Mouse (Mus musculus) cerebellum, adult 2 months (tissue): ENCODE measurements at regions not wholly inside any gene's neighbourhood (a gene's known extent, or its start where the extent isn't known, plus 50 kb on each side); places are given as distances from the start of the nearest gene placed in this dataset.

Experiments
- DNase-seq, 2 experiments: peaks; one replicate each; pipeline ENCODE4 v3.0.0; 2021
- H3K27ac ChIP-seq: fragments of 200-500 bp; 2 replicates; pipeline ENCODE4 v1.5.1; 2012; ENCODE audit warnings: low read length, control low read depth, inconsistent platforms; ENCODE audit not compliant: insufficient read depth
- H3K27me3 ChIP-seq: fragments of 200-500 bp; 2 replicates; pipeline ENCODE4 v1.6.1; 2012; ENCODE audit warnings: inconsistent platforms, mild to moderate bottlenecking, low read length, moderate library complexity; ENCODE audit not compliant: control insufficient read depth, insufficient read depth
- H3K4me1 ChIP-seq: fragments of 200-500 bp; 2 replicates; pipeline ENCODE4 v1.6.1; 2011; ENCODE audit warnings: low read length; ENCODE audit not compliant: control insufficient read depth, insufficient read depth
- H3K4me3 ChIP-seq: fragments of 200-500 bp; replicated peaks from 2 replicates; pipeline ENCODE3; 2011; ENCODE audit warnings: mild to moderate bottlenecking, low read depth, low read length, control low read depth; ENCODE audit not compliant: insufficient read depth
- CTCF ChIP-seq: fragments of 200-500 bp; IDR thresholded peaks from 2 replicates; pipeline ENCODE4 v1.5.1; 2011; ENCODE audit warnings: low read depth, mild to moderate bottlenecking, control low read depth, low read length, moderate library complexity, borderline replicate concordance; ENCODE audit not compliant: insufficient read depth
- POLR2A ChIP-seq: fragments of 200-500 bp; IDR thresholded peaks from 2 replicates; pipeline ENCODE4 v1.6.1; 2011; ENCODE audit warnings: low read length, control low read depth, borderline replicate concordance; ENCODE audit not compliant: insufficient read depth
- WGBS: fragments of 180-500 bp; shearing (Covaris S2); methylation state at CpG from one replicate; pipeline ENCODE4 v1.1.7; 2018; 5-methylcytosine and 5-hydroxymethylcytosine counted together

GRCm38 (mm10) chr6:94413987-94414360 is 86.2 kb upstream of the Slc25a26 start:
- no peak overlapping the region for H3K4me3 ChIP-seq
- peak overlapping the region; percentile 15; the same call in 1 of the 2 replicates for H3K27ac ChIP-seq
- H3K27me3 ChIP-seq, result no peaks in the 10 kb centered on the region
- peak; percentile 74 to 86 for DNase-seq
- TF ChIP-seq POLR2A, result no peak
- TF ChIP-seq CTCF, result no peak
- peaks cover 12% of the 10 kb centered on the region; the same call in 1 of the 2 replicates for H3K4me1 ChIP-seq
- WGBS, result 17% methylated on average over 5 of the region's 5 CpGs

GRCm38 (mm10) chr6:94413297-94413986 is 86.7 kb upstream of the Slc25a26 start:
- peak; percentile 65 to 73 for DNase-seq
- no peak for TF ChIP-seq CTCF
- TF ChIP-seq POLR2A, result no peak
- Histone ChIP-seq H3K4me1 (peaks cover 13% of the 10 kb centered on the region; the same call in 1 of the 2 replicates), H3K27ac (peak overlapping the region; percentile 60; the same call in 1 of the 2 replicates), H3K27me3 (no peaks in the 10 kb centered on the region), H3K4me3 (no peak overlapping the region)
- WGBS, result 12% methylated on average over 10 of the region's 10 CpGs

- no peaks in the 10 kb centered on the region for H3K27me3 ChIP-seq
- no peak for TF ChIP-seq POLR2A
- no peak for TF ChIP-seq CTCF
- no peak for DNase-seq
- 93% methylated on average over 7 of the region's 7 CpGs for WGBS
- H3K27ac ChIP-seq, result no peak overlapping the region
- no peak overlapping the region for H3K4me3 ChIP-seq
- H3K4me1 ChIP-seq, result peaks cover 13% of the 10 kb centered on the region; the same call in 1 of the 2 replicates
Measured at GRCm38 (mm10) chr6:94412341-94412740, 87.8 kb upstream of the Slc25a26 start.

- WGBS, result 22% methylated on average over 2 of the region's 2 CpGs
- Histone ChIP-seq H3K27me3 (no peaks in the 10 kb centered on the region), H3K27ac (no peak overlapping the region), H3K4me3 (no peak overlapping the region), H3K4me1 (peaks cover 13% of the 10 kb centered on the region; the same call in 1 of the 2 replicates)
- DNase-seq, result peak; percentile 33 to 60
- TF ChIP-seq CTCF (no peak), POLR2A (no peak)
Measured at GRCm38 (mm10) chr6:94410480-94410879, 89.7 kb upstream of the Slc25a26 start.

- TF ChIP-seq POLR2A, result no peak
- TF ChIP-seq CTCF, result no peak
- Histone ChIP-seq H3K27ac (no peak overlapping the region), H3K4me1 (peaks cover 10% of the 10 kb centered on the region; the same call in 1 of the 2 replicates), H3K27me3 (no peaks in the 10 kb centered on the region), H3K4me3 (no peak overlapping the region)
- DNase-seq, result peak; percentile 63 to 80
- 20% methylated on average over 2 of the region's 2 CpGs for WGBS
Measured at GRCm38 (mm10) chr6:94408996-94409395, 91.1 kb upstream of the Slc25a26 start.

GRCm38 (mm10) chr6:94407751-94408150 is 92.4 kb upstream of the Slc25a26 start:
- Histone ChIP-seq H3K4me1 (peaks cover 9% of the 10 kb centered on the region; the same call in 1 of the 2 replicates), H3K27me3 (no peaks in the 10 kb centered on the region), H3K27ac (no peak overlapping the region), H3K4me3 (no peak overlapping the region)
- TF ChIP-seq POLR2A, result no peak
- no peak for TF ChIP-seq CTCF
- DNase-seq, result no peak
- WGBS, result 84% methylated on average over 4 of the region's 4 CpGs

- peaks cover 14% of the 10 kb centered on the region; the same call in 1 of the 2 replicates for H3K4me1 ChIP-seq
- no peak overlapping the region for H3K27ac ChIP-seq
- no peak overlapping the region for H3K4me3 ChIP-seq
- no peaks in the 10 kb centered on the region for H3K27me3 ChIP-seq
- TF ChIP-seq CTCF (no peak), POLR2A (no peak)
- DNase-seq, result no peak
- 79% methylated on average over 8 of the region's 8 CpGs for WGBS
Measured at GRCm38 (mm10) chr6:94405371-94406076, 94.6 kb upstream of the Slc25a26 start.
